Mouse (Mus musculus): ENCODE data around the gene Map2k6. TPM values are rescaled to one million over a fixed set of nuclear protein-coding genes. Genes with fewer than 3 reads are reported as not detected.
A peak's percentile ranks its signal among the peaks of the same experiment; 100 is the strongest.

The Map2k6 gene
- total RNA-seq, 4 experiments from 2014 or later = 1.7 to 7.9 (median 5.0) TPM

DNA sequence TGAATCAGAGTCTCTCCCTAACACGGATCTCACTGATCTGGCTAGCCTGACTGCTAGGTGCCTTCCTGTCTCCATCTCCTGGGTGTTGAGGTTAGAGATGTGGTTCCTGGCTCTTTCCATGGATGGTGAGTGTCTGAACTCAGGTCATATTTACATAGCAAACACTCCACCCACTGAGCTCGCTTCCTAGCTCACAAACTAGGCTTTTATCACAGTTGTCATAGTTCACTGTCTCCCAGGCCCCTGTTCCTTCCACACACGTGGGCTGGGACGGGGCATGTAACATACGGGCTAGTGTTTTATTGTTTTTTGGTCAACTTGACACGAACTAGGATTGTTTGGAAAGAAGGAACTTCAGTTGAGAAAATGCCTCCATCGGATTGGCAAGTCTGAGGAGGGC, 52.7 kb downstream of the Map2k6 start:
- DNase-seq = no peak

- no peak for DNase-seq
These were observed 54.7 kb downstream of the Map2k6 start for GRCm38 (mm10) chr11:110453445-110454154.

DNA sequence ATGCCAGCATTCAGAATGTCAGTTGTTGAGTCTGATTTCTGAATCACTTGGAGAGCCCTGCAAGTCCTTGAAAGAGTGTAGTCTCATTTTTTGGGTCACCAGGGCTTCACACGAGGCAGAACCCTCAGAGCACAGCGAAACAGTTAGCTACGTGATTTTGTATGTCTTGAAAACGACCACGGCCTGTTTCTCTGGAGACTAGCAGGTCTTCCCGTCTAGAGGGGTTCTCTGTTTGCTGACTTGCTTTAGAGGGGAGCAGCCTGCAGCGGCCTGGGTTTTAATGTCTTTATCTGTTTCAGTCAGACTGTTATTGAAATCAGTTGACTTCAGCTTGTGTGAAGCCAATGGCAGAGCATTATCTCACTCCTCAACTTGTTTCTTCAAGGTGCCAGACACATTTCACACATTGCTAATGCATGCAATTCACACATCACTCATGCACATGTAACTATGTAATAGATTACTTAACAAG, 58.6 kb downstream of the Map2k6 start:
- no peak for DNase-seq

DNA sequence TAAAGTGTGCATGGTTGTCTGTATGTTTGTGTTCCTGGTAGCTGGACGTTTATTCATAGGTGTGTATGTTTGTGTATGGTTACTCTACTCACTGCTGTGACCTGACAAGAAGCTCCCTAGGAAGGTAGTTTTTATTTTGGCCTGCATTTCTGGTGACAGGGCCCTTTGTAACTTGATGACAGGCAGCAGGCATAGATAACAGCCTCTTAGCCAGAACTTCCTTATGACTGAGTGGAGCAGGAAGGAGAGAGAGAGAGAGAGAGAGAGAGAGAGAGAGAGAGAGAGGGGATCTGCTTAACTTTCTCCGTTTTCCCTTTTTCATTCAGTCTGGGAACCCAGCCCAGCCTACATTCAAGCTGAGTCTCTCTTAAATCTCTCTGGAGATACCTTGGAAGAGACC, 61.6 kb downstream of the Map2k6 start:
- no peak for DNase-seq

DNA sequence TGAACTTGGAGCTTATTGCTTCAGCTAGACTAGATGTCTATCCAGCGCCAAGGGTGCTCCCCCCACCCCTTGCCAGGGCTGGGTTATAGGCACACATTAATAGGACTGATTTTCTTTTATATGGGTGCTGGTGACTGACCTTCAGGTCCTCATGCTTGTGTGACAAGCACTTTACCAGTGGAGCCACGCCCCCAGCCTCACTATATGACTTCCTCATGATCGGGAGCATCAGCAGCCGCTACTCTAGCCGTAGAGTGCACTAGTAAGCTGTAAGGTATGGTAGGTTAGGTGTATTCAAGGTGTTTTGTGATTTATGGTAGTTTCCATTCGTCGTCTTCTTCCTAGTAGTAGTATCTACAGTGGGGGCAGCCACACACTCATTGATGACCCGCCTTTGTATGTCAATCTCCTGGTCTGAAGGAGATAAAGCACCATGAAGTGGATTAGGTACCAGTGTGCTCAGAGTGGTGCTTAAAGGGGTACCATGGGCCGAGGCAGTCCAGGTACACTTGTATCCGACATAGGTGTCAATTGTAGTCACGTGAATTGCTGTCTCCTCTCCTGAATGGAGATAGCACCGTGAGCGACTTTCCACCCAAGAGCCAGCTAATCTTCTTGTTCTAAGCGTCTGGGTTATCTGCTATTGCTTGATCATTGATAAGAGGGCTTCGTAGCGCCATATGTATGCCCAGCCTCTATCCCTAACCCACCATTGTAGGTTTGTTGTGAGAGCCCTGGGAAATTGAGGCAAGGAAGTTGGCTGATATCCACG, 62.8 kb downstream of the Map2k6 start:
- DNase-seq = no peak

DNA sequence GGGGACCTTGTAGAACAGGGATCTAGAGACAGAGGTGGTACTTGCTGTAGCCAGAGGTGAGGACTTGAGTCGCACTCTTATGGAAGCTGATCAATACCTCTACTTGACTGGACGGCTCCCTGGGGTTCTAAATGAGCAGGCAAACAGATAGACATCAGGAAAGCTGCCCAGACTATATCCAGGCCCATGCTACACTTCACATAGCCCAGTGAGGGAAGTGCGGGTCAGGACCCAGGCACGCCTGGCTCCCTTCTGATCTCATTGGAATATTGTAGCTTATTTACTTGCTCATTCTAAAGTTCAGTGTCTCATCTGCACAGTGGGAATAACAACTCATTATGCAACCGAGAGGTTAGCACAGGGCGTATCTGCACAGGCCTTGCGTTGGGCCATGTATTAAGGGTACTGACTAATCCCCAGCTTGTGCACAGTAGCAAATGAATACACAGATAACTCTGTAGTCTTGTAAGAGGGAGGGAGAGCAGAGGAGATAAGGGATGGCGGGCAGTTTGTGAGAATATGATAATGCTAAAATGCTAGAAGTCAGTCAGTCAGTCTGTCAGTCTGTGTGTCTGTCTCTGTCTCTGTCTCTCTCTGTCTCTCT, 64.2 kb downstream of the Map2k6 start:
- no peak for DNase-seq

- no peak for DNase-seq
These were observed 64.9 kb downstream of the Map2k6 start for GRCm38 (mm10) chr11:110463801-110464200.

- DNase-seq = no peak
These were observed 70.1 kb downstream of the Map2k6 start for GRCm38 (mm10) chr11:110469054-110469453.

DNA sequence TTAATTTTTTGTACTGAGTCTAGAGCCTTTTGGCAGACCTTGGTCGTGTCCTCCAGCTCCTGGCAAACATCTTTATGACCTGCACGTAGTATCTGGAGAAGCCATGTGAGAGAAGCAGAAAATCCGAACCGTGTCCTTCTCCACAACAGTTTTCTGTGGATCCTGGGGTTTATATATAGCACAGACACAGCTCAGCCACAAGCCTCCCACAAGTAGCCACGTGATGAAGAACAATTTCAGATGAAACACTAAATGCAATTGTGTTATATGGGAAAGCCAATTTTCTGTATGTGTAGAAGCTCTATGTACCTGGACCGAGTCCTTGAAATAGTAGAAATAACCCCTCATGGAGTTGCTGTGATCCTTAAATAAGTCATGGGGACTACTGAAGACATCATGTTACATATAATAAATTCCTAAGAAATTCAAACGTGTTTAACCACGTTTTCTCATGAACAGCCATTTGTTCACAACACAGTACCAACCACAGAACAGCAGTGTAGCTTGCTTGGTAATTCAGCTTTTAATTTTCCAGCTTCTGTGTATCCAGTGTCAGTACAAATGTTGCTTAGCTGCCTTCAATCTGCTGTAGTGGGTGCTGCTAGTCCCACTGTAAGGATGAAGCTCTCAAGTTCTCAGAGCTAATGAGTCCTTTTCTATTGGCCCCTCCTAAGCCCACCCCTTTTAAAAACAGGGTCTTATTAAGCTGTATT, 71.8 kb downstream of the Map2k6 start:
- no peak for DNase-seq

DNA sequence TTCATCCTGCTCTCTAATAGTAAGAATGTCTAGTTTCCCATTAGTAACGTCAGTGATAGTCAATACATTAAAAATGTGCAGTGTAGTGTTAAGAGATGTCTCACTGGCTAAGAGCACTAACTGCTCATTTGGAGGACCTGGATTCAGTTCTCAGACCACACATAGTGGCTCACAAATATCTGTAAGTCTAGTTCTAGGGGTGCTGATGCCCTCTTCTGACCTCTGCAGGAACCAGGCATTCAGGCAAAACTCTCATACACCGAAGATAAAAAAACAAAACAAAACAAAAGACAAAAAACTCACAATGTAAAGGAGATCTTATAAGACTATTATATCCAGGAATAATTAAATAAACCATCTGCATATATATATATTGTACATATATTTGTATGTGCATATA, 72.4 kb downstream of the Map2k6 start:
- DNase-seq = no peak

GRCm38 (mm10) chr11:110472078-110472477, 73.2 kb downstream of the Map2k6 start:
- no peak for DNase-seq

GRCm38 (mm10) chr11:110473495-110473894, 74.6 kb downstream of the Map2k6 start:
- no peak for DNase-seq

GRCm38 (mm10) chr11:110476361-110477151, 77.6 kb downstream of the Map2k6 start:
- no peak for DNase-seq

- no peak for DNase-seq
These were observed 79.3 kb downstream of the Map2k6 start for GRCm38 (mm10) chr11:110477961-110478869.

- no peak for DNase-seq
These were observed 80.1 kb downstream of the Map2k6 start for GRCm38 (mm10) chr11:110478978-110479384.

DNA sequence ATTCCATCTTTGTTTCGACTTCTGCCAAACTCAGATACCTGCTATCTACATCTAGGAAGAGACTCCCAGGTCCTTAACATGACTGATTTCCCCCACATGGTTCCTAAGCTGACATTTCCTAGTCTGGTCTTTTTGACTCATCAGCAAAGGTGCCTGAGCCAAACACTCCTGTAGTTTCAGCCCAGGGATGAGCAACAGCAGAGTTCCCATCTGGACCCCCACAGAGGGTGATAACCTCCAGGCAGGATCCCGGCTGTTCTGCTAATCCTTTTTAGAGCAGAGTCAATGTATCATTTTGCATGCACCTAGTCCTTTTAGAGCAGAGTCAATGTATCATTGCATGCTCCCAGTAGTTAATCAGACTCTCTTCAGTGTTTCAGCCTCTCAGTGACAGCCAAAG, 82.5 kb downstream of the Map2k6 start:
- DNase-seq = no peak

GRCm38 (mm10) chr11:110482176-110482575, 83.3 kb downstream of the Map2k6 start:
- no peak for DNase-seq

- no peak for DNase-seq
These were observed 83.7 kb downstream of the Map2k6 start for GRCm38 (mm10) chr11:110482649-110483048.

DNA sequence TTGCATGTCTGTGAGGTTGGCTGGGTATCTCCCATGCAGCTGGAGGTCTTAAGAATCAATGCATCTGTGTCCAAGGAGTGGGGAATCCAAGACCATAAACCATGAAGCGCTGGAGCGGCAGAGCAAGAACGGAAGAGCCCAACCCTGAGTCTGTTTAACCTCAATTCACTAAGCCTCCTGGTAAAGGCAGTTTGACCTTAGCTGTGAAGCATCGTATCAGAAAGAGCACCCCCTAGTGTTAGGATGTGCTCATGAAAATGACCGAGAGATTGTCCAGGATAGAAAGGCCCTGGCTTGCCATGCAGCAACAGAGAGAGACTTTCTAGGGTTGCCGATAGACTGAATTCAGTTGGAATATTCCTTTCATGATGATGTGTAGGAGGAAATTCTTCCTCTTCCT, 84.2 kb downstream of the Map2k6 start:
- no peak for DNase-seq

DNA sequence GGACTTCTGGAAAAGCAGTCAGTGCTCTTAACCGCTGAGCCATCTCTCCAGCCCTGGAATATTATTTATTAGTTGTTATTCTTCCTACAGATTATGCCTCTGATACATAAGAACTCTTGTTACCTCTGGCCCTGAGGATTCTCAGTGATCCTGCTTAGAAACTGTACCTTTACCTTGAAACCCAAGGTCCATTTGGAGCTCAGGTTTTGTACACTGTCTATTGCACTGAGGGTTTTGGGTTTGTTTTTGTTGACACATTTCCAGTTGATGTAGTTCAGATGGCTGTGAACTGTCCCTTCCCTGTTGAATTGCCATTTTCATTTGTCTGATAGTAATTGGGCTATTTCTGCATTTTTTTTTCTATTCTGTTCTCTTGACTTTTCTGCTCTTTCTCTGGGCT, 85.5 kb downstream of the Map2k6 start:
- DNase-seq = no peak

- DNase-seq = peak; percentile 33
These were observed 86.2 kb downstream of the Map2k6 start for GRCm38 (mm10) chr11:110485081-110485480.

All from adrenal gland, adult 8-10 months (tissue).